Mouse (Mus musculus) hindbrain, embryonic 14.5 days (tissue): ENCODE measurements around the gene Sec16a. TPM values are rescaled to one million over a fixed set of nuclear protein-coding genes. Genes with fewer than 3 reads are reported as not detected.

Experiments
- ATAC-seq: fragments of 200-750 bp; cut with Nextera tagmentation; 2 replicates; pipeline ENCODE4 v1.8.0; 2017; ENCODE audit warnings: moderate number of reproducible peaks, mild to moderate bottlenecking, moderate TSS enrichment, moderate library complexity; ENCODE audit not compliant: low FRiP score
- DNase-seq: peaks from one replicate; pipeline ENCODE4 v3.0.0-alpha.2; 2015; ENCODE audit warnings: low spot score
- H3K27ac ChIP-seq: fragments of 300-500 bp; sonication (generic); 2 replicates; pipeline ENCODE4 v1.5.1; 2014; ENCODE audit warnings: mild to moderate bottlenecking, moderate library complexity
- H3K27me3 ChIP-seq: fragments of 300-500 bp; sonication (generic); 2 replicates; pipeline ENCODE4 v1.6.1; 2014; ENCODE audit warnings: mild to moderate bottlenecking, low read length, mixed read lengths; ENCODE audit not compliant: control insufficient read depth, insufficient read depth
- H3K36me3 ChIP-seq: fragments of 300-500 bp; sonication (generic); replicated peaks from 2 replicates; pipeline ENCODE4 v1.6.1; 2014; ENCODE audit not compliant: control insufficient read depth, insufficient read depth
- H3K4me1 ChIP-seq: fragments of 300-500 bp; sonication (generic); replicated peaks from 2 replicates; pipeline ENCODE4 v1.6.1; 2014; ENCODE audit warnings: antibody characterized with exemption, low read length, mixed read lengths; ENCODE audit not compliant: control insufficient read depth, insufficient read depth
- H3K4me2 ChIP-seq: fragments of 300-500 bp; sonication (generic); replicated peaks from 2 replicates; pipeline ENCODE4 v1.6.1; 2014; ENCODE audit warnings: mild to moderate bottlenecking, moderate library complexity
- H3K4me3 ChIP-seq: fragments of 300-500 bp; sonication (generic); replicated peaks from 2 replicates; pipeline ENCODE4 v1.5.1; 2014; ENCODE audit warnings: mild to moderate bottlenecking, low read length
- H3K9ac ChIP-seq: fragments of 300-500 bp; sonication (generic); 2 replicates; pipeline ENCODE4 v1.6.1; 2014
- H3K9me3 ChIP-seq: fragments of 300-500 bp; sonication (generic); 2 replicates; pipeline ENCODE4 v1.6.1; 2016; ENCODE audit warnings: low read length; ENCODE audit not compliant: control insufficient read depth
- WGBS: fragments of 180-500 bp; shearing (Covaris S2); extraction: QIAGEN DNeasy Blood & Tissue Kit; methylation state at CpG from one replicate; pipeline ENCODE4 v1.1.7; 2014; 5-methylcytosine and 5-hydroxymethylcytosine counted together
- polyA plus RNA-seq: library from polyadenylated mRNA; unstranded; fragments of >200 nt; fragmentation: Nextera tagmentation; extraction: Ambion mirVana; gene quantifications from 2 replicates; pipeline ENCODE4 v1.2.1, GENCODE M21; 2014

Sec16a gene
- polyA plus RNA-seq, 1 experiment from 2014 or later, result 29.1 TPM

- Histone ChIP-seq H3K4me1 (peaks cover 31% of the 10 kb centered on the region), H3K4me2 (no peak overlapping the region), H3K27me3 (no peaks in the 10 kb centered on the region), H3K4me3 (no peak overlapping the region), H3K9ac (no peak overlapping the region), H3K9me3 (no peaks in the 10 kb centered on the region), H3K36me3 (peaks cover 64% of the 10 kb centered on the region), H3K27ac (peak overlapping the region; percentile 83)
- ATAC-seq, result peak; percentile 61
- WGBS, result 61% methylated on average over 13 of the region's 13 CpGs
- DNase-seq, result peak; percentile 48
Observed at GRCm38 (mm10) chr2:26475505-26476430, 30.8 kb upstream of the Sec16a start.

DNA sequence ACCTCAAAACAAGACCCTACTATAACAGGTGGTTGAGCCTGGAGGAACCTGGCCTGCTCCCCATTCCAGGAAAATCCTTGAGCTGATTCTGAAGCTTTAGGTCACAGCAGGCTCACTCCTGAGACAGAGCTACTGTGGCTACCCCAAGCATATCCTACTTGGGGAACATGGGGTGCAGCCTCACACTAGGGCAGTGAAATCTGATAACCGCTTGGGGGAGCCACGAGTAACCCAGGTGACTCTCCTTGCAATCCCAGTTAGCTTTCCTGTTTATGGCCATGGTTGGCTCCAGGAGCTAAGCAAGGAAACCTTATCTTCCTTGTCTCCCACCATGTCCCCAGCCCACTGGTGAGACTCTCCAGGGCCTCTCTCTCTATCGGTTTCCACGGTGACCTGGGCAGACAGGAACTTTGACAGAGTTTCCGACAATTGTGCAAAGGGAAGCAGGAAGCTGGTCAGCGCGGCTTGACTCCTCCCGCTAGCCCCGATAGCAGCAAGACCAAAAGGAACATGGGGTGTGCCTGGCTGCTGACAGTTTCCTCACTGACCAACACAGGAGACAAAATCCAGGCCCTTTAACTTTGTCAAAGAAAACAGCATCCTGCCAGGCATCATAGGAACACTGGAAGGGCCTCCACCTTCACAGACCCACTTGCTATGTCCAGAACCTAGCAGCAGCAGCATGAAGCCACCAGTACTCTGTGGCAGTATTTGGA is 29.9 kb upstream of the Sec16a start:
- 29% methylated on average over 9 of the region's 9 CpGs for WGBS
- H3K4me1 ChIP-seq, result peaks cover 30% of the 10 kb centered on the region
- no peak overlapping the region for H3K4me3 ChIP-seq
- no peaks in the 10 kb centered on the region for H3K27me3 ChIP-seq
- H3K4me2 ChIP-seq, result no peak overlapping the region
- H3K27ac ChIP-seq, result peak overlapping the region; percentile 83
- DNase-seq (no peak), ATAC-seq (no peak)
- H3K36me3 ChIP-seq, result peaks cover 63% of the 10 kb centered on the region
- no peaks in the 10 kb centered on the region for H3K9me3 ChIP-seq
- no peak overlapping the region for H3K9ac ChIP-seq

- no peak for DNase-seq
- H3K9me3 ChIP-seq, result no peaks in the 10 kb centered on the region
- no peak overlapping the region for H3K4me3 ChIP-seq
- peaks cover 60% of the 10 kb centered on the region for H3K36me3 ChIP-seq
- H3K4me2 ChIP-seq, result no peak overlapping the region
- 83% methylated on average over 11 of the region's 11 CpGs for WGBS
- peaks cover 11% of the 10 kb centered on the region; the same call in 1 of the 2 replicates for H3K4me1 ChIP-seq
- ATAC-seq, result no peak
- no peak overlapping the region for H3K27ac ChIP-seq
- no peaks in the 10 kb centered on the region for H3K27me3 ChIP-seq
- no peak overlapping the region for H3K9ac ChIP-seq
Observed at GRCm38 (mm10) chr2:26472312-26473090, 27.5 kb upstream of the Sec16a start.

DNA sequence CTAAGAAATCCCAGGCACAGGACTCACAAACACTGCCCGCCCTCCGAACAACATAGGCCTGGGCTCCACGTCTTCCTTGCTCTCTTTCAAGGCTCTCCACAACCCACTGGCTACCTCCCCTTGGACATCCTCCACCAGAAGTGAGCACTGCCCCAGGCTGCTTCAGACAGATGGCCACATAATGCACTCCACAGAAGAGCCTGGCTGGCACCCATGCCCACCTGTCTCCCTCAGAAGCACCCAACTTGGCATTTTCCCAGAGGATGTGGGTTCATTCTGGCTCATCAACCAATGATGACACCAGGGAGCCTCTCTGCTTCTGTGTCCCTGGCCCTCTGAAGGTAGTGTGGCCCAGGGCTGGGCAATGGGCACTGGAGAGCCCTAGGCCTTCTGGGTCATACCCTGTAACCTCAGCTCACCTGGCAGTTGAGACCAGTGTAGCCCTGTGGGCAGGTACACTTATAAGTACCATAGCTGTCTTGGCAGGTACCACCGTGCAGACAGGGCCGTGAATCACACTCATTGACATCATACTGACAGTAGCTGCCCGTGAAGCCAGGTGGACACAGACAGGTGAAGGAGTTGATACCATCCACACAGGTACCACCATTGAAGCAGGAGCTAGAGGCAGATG is 26.8 kb upstream of the Sec16a start:
- Histone ChIP-seq H3K36me3 (peaks cover 62% of the 10 kb centered on the region), H3K9me3 (no peaks in the 10 kb centered on the region), H3K4me1 (peaks cover 11% of the 10 kb centered on the region; the same call in 1 of the 2 replicates), H3K4me2 (no peak overlapping the region), H3K9ac (no peak overlapping the region), H3K4me3 (no peak overlapping the region), H3K27ac (no peak overlapping the region), H3K27me3 (no peaks in the 10 kb centered on the region)
- no peak for DNase-seq
- WGBS, result 89% methylated on average over 6 of the region's 6 CpGs
- no peak for ATAC-seq

DNA sequence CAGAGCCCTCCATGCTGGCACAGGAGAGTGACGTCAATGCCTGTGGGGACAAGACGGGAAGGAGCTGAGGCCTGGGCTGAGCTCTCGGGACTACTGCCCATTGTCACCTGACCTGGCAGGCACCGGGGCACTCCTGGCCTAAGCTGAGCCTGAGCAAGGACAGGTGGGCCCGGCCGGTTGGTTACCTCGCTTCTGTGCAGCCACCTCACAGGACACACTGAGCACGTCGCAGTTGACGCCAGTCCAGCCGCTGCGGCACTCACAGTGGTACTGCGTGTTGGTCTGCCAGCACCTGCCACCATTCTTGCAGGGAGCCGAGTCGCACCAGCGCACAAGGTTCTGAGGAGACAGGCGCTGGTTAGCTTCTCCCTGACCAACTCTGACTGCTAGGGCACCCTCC is 26.0 kb upstream of the Sec16a start:
- H3K9me3 ChIP-seq, result no peaks in the 10 kb centered on the region
- H3K36me3 ChIP-seq, result peaks cover 64% of the 10 kb centered on the region
- WGBS, result 92% methylated on average over 17 of the region's 17 CpGs

GRCm38 (mm10) chr2:26468376-26468775 is 23.4 kb upstream of the Sec16a start:
- ATAC-seq (no peak), DNase-seq (no peak)
- H3K27me3 ChIP-seq, result no peaks in the 10 kb centered on the region
- no peak overlapping the region for H3K9ac ChIP-seq
- 98% methylated on average over 15 of the region's 15 CpGs for WGBS
- H3K4me1 ChIP-seq, result no peaks in the 10 kb centered on the region
- no peak overlapping the region for H3K27ac ChIP-seq
- H3K9me3 ChIP-seq, result no peaks in the 10 kb centered on the region
- no peak overlapping the region for H3K4me2 ChIP-seq
- H3K4me3 ChIP-seq, result no peak overlapping the region
- peaks cover 82% of the 10 kb centered on the region for H3K36me3 ChIP-seq

More for the DNA sequence above, 26.0 kb upstream of the Sec16a start:
- ATAC-seq (no peak), DNase-seq (no peak)
- H3K27ac ChIP-seq, result no peak overlapping the region
- H3K4me3 ChIP-seq, result no peak overlapping the region
- H3K4me2 ChIP-seq, result no peak overlapping the region
- peaks cover 9% of the 10 kb centered on the region; the same call in 1 of the 2 replicates for H3K4me1 ChIP-seq
- no peaks in the 10 kb centered on the region for H3K27me3 ChIP-seq
- H3K9ac ChIP-seq, result no peak overlapping the region

GRCm38 (mm10) chr2:26463412-26463811 is 18.4 kb upstream of the Sec16a start:
- DNase-seq (no peak), ATAC-seq (no peak)
- over 99% methylated on average over 6 of the region's 6 CpGs for WGBS
- Histone ChIP-seq H3K27ac (no peak overlapping the region), H3K4me3 (no peak overlapping the region), H3K4me2 (no peak overlapping the region), H3K9me3 (no peaks in the 10 kb centered on the region), H3K9ac (no peak overlapping the region), H3K4me1 (no peaks in the 10 kb centered on the region), H3K36me3 (peaks cover 85% of the 10 kb centered on the region), H3K27me3 (no peaks in the 10 kb centered on the region)

- no peak for ATAC-seq
- Histone ChIP-seq H3K4me3 (no peak overlapping the region), H3K27ac (no peak overlapping the region), H3K9me3 (no peaks in the 10 kb centered on the region), H3K4me2 (no peak overlapping the region), H3K36me3 (peaks cover 88% of the 10 kb centered on the region), H3K9ac (no peak overlapping the region), H3K27me3 (no peaks in the 10 kb centered on the region), H3K4me1 (no peaks in the 10 kb centered on the region)
- 88% methylated on average over 3 of the region's 3 CpGs for WGBS
- no peak for DNase-seq
Observed at GRCm38 (mm10) chr2:26462980-26463379, 18.0 kb upstream of the Sec16a start.
